Mouse (Mus musculus) T-helper 17 cell (primary cell): ENCODE data around the gene Prl2c5.
"Not testable (repeated sequence)": the region's sequence is repeated elsewhere in the genome, so short reads cannot be mapped to it uniquely, and the experiment has no call there.

ENCODE experiments used
- in situ Hi-C, 2 experiments: fragments of 300-600 bp; cut with MboI, MseI; formaldehyde crosslinking; loops; 1 replicate in 1 of 2; 2 replicates in 1 of 2; pipeline ENCODE4 v1.15.1; 2025; ENCODE audit warnings: high pct_unique_total_duplicates in 2 of 2

The Prl2c5 gene

GRCm38 (mm10) chr13:13182415-13182814 is at the start of gene Prl2c5:
TSS of gene Prl2c5 (plus strand) at chr13:13182715.
- in situ Hi-C loops: not testable (repeated sequence)

- in situ Hi-C loops: loop anchor here (5.0 kb wide), 2 partner anchors 136 to 346 kb away; no protein-coding TSS in a partner anchor
These were observed 19.6 kb upstream of the Prl2c5 start for GRCm38 (mm10) chr13:13162777-13163485.

- in situ Hi-C loops: not testable (repeated sequence)
These were observed 13.9 kb upstream of the Prl2c5 start for GRCm38 (mm10) chr13:13168631-13169030.

GRCm38 (mm10) chr13:13173616-13174136 is 8.8 kb upstream of the Prl2c5 start:
- in situ Hi-C loops: not testable (repeated sequence)

- in situ Hi-C loops: loop anchor here (5.0 kb wide), 1 partner anchor 163 kb away; no protein-coding TSS in a partner anchor
These were observed 6.8 kb upstream of the Prl2c5 start for GRCm38 (mm10) chr13:13175736-13176135.

- in situ Hi-C loops: loop anchor here in 1 of 2 experiments (5.0 kb wide), 1 partner anchor 114 kb away; no protein-coding TSS in a partner anchor
These were observed 28.7 kb downstream of the Prl2c5 start for GRCm38 (mm10) chr13:13211168-13211567.

GRCm38 (mm10) chr13:13216363-13216762 is 33.8 kb downstream of the Prl2c5 start:
- in situ Hi-C loops: not testable (repeated sequence)

- in situ Hi-C loops: loop anchor here (5.0 kb wide), 1 partner anchor 308 kb away; no protein-coding TSS in a partner anchor
These were observed 37.7 kb downstream of the Prl2c5 start for GRCm38 (mm10) chr13:13220231-13220630.

- in situ Hi-C loops: loop anchor here (5.0 kb wide), 3 partner anchors 175 to 510 kb away; no protein-coding TSS in a partner anchor
These were observed 54.9 kb downstream of the Prl2c5 start for GRCm38 (mm10) chr13:13237456-13237855.
